Mouse (Mus musculus) heart, postnatal 36 days (tissue): ENCODE results near the gene Gm20388. TPM values are rescaled to one million over a fixed set of nuclear protein-coding genes. Genes with fewer than 3 reads are reported as not detected.

ENCODE experiments used
- DNase-seq, 2 experiments: peaks; one replicate each; pipeline ENCODE4 v3.0.0; 2021 to 2022
- intact Hi-C: fragments of 180-260 bp; cut with DNase I; formaldehyde crosslinking; loops from one replicate; pipeline ENCODE4 v1.15.1; 2025
- total RNA-seq, 2 experiments: library from RNA; stranded (reverse); gene quantifications; 2 replicates each; pipeline ENCODE4 v1.2.3; 2021

Gene Gm20388
- total RNA-seq, 2 experiments from 2014 or later: 3.5 to 4.9 TPM

GRCm38 (mm10) chr8:123126193-123126816 lies 3215.7 kb downstream of the Gm20388 start:
- intact Hi-C loops: no loop called here
- DNase-seq: peak in 1 of 2 experiments; percentile 31

- no peak for DNase-seq
Measured at GRCm38 (mm10) chr8:123131041-123131440, 3220.4 kb downstream of the Gm20388 start.

GRCm38 (mm10) chr8:123132953-123133352 lies 3222.3 kb downstream of the Gm20388 start:
- intact Hi-C loops: no loop called here
- no peak for DNase-seq

More at GRCm38 (mm10) chr8:123131041-123131440, 3220.4 kb downstream of the Gm20388 start:
- intact Hi-C loops: no loop called here

- DNase-seq: no peak
- intact Hi-C loops: no loop called here
Measured at GRCm38 (mm10) chr8:123134149-123134713, 3223.6 kb downstream of the Gm20388 start.

- DNase-seq: no peak
- intact Hi-C loops: no loop called here
Measured at GRCm38 (mm10) chr8:123135406-123135805, 3224.8 kb downstream of the Gm20388 start.

- intact Hi-C loops: no loop called here
Measured at GRCm38 (mm10) chr8:123135806-123136205, 3225.2 kb downstream of the Gm20388 start.

GRCm38 (mm10) chr8:123136287-123136686 lies 3225.6 kb downstream of the Gm20388 start:
- intact Hi-C loops: no loop called here
- DNase-seq: peak; percentile 25 to 44

More at GRCm38 (mm10) chr8:123135806-123136205, 3225.2 kb downstream of the Gm20388 start:
- DNase-seq: no peak

- intact Hi-C loops: no loop called here
Measured at GRCm38 (mm10) chr8:123137645-123138077, 3227.0 kb downstream of the Gm20388 start.

GRCm38 (mm10) chr8:123138741-123139140 lies 3228.1 kb downstream of the Gm20388 start:
- intact Hi-C loops: no loop called here
- no peak for DNase-seq

More at GRCm38 (mm10) chr8:123137645-123138077, 3227.0 kb downstream of the Gm20388 start:
- peak; percentile 25 to 30 for DNase-seq

GRCm38 (mm10) chr8:123141741-123142462 lies 3231.3 kb downstream of the Gm20388 start:
- intact Hi-C loops: no loop called here
- peak; percentile 79 to 88 for DNase-seq

- peak; percentile 45 to 59 for DNase-seq
- intact Hi-C loops: no loop called here
Measured at GRCm38 (mm10) chr8:123145279-123145678, 3234.6 kb downstream of the Gm20388 start.

- peak; percentile 29 to 30 for DNase-seq
- intact Hi-C loops: no loop called here
Measured at GRCm38 (mm10) chr8:123146390-123146789, 3235.7 kb downstream of the Gm20388 start.

- intact Hi-C loops: no loop called here
- DNase-seq: no peak
Measured at GRCm38 (mm10) chr8:123150737-123151171, 3240.1 kb downstream of the Gm20388 start.

- no peak for DNase-seq
Measured at GRCm38 (mm10) chr8:123155177-123155576, 3244.5 kb downstream of the Gm20388 start.

GRCm38 (mm10) chr8:123156070-123156773 lies 3245.6 kb downstream of the Gm20388 start:
- intact Hi-C loops: loop anchor here (5.0 kb wide), 1 partner anchor 36 kb away; no protein-coding TSS in a partner anchor
- no peak for DNase-seq

More at GRCm38 (mm10) chr8:123155177-123155576, 3244.5 kb downstream of the Gm20388 start:
- intact Hi-C loops: loop anchor here (2.0 to 5.0 kb wide), 2 partner anchors 37 to 48 kb away; no protein-coding TSS in a partner anchor

GRCm38 (mm10) chr8:123157888-123158465 lies 3247.3 kb downstream of the Gm20388 start, which contains the start of gene Sult5a1:
TSS of gene Sult5a1 (minus strand) at chr8:123158315.
- DNase-seq: no peak
- intact Hi-C loops: loop anchor here (5.0 kb wide), 1 partner anchor 34 kb away; no protein-coding TSS in a partner anchor

- intact Hi-C loops: no loop called here
- peak; percentile 59 to 66 for DNase-seq
Measured at GRCm38 (mm10) chr8:123181391-123181790, 3270.8 kb downstream of the Gm20388 start.

- DNase-seq: peak; percentile 57 to 69
- intact Hi-C loops: no loop called here
Measured at GRCm38 (mm10) chr8:123185566-123186409, 3275.1 kb downstream of the Gm20388 start, which contains the start of gene Dpep1. TSS of gene Dpep1 (plus strand) at chr8:123186242.

GRCm38 (mm10) chr8:123188006-123188405 lies 3277.4 kb downstream of the Gm20388 start:
- intact Hi-C loops: no loop called here
- no peak for DNase-seq
